Mouse (Mus musculus): ENCODE data around the gene Foxd2. TPM values are rescaled to one million over a fixed set of nuclear protein-coding genes. Genes with fewer than 3 reads are reported as not detected.

The Foxd2 gene
- 0.25 and 0.59 TPM in 2 replicates for polyA plus RNA-seq (2015; fragmentation: Nextera tagmentation; extraction: Ambion mirVana)

DNA sequence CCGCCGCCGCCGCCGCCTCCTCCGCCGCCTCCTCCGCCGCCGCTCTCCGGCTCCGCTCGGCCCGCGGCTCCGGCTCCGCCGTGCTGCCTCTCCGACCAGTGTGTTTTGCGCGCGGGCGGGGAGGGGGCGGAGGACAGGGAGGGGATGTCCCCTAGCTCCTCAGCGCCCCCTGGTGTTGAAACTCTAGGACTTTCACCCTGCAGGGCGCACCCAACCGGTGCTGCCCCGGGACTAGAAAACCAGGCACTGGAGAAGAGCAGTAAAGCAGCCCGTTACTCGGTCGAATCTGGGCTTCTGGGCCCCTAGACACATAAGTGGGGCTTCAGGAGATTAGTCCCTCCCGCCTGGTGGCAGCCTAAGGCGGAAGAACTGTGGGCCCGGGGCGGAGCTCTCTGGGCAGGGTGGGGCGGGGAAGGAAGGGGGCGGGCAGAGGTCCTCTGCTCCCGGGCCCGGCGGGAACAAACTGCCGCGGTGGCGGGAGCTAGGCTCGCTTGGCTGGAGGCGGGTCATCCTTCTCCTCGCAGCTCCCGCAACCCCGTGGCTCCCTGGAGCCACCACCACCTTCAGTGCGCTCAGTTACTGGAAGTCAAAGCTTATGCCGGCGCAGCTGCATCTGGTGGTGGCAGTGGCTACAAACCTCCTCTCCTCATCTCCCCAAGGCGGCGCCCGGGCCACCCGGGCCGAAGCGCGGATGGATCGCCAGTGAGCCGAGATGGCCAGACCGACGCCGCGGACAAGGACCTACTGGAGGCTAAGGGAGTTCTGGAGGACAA, at the start of gene Foxd2:
Gene Foxd2, minus strand, starts transcription at position 45 of the 773 bp plus-strand sequence.

DNA sequence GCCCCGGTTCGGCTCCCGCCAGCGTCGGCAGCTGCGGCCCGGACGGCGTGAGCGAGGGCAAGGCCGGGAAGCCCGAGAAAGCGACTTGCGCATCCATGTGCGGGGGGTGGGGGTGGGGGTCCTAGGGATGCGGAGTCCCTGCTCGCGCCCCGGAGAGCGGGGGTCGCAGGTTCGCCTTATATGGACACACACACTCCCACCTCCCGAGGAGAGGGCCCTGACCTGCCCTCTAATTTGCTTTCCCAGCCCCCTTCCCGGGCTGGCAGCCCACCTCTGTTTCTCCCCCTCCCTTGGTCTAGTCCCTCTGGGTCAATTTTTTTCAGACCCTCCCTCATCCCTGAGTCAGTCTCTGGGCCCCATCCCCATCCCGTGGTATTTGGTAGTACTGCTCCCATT, 17.2 kb upstream of the Foxd2 start, which contains the start of gene Foxe3:
Gene Foxe3, minus strand, starts transcription at position 97 of the 396 bp plus-strand sequence.

Other genes with a start within 250 kb of the Foxd2 start
- gene Gm12830, start 87.2 kb downstream of the Foxd2 start, polyA plus RNA-seq (2015; fragmentation: Nextera tagmentation; extraction: Ambion mirVana), result not detected in 2 replicates
- not detected in 2 replicates for gene Foxe3, start 17.1 kb upstream of the Foxd2 start, polyA plus RNA-seq (2015; fragmentation: Nextera tagmentation; extraction: Ambion mirVana)
- gene Cmpk1, start 78.4 kb upstream of the Foxd2 start, polyA plus RNA-seq (2015; fragmentation: Nextera tagmentation; extraction: Ambion mirVana), result 168 and 193 TPM in 2 replicates
- 0.81 and 0.96 TPM in 2 replicates for gene Stil, start 91.3 kb upstream of the Foxd2 start, polyA plus RNA-seq (2015; fragmentation: Nextera tagmentation; extraction: Ambion mirVana)
- 0.93 and 0.98 TPM in 2 replicates for gene Tal1, start 147.6 kb upstream of the Foxd2 start, polyA plus RNA-seq (2015; fragmentation: Nextera tagmentation; extraction: Ambion mirVana)
- gene Pdzk1ip1, start 179.8 kb upstream of the Foxd2 start, polyA plus RNA-seq (2015; fragmentation: Nextera tagmentation; extraction: Ambion mirVana), result 3.3 and 5.5 TPM in 2 replicates
- 9.5 and 9.6 TPM in 2 replicates for gene Cyp4x1, start 225.4 kb upstream of the Foxd2 start, polyA plus RNA-seq (2015; fragmentation: Nextera tagmentation; extraction: Ambion mirVana)